ENCODE assay signal across 19 mouse cellular contexts in genomic region chr17:47622912-47623554, GRCm38 (mm10).
"Had no signal": no experiment of that assay in that cellular context is flagged by ENCODE, and none has a peak within 500 bp of the region (broad histone marks: within the 10 kb centered on the region; RNA-seq: fewer than 3 reads in every experiment).

No protein-coding gene starts in this region.

- H3K4me3 ChIP-seq: liver, embryonic 12.5 days; liver, embryonic 15.5 days; lung, embryonic 15.5 days; megakaryocyte, embryonic 14.5 days; midbrain, embryonic 10.5 days; midbrain, embryonic 13.5 days; myocyte; neural tube, embryonic 13.5 days had no signal

- DNase-seq: kidney, postnatal 14 days; kidney, postnatal 4 days; layer of hippocampus, adult 9-11 months; liver; lung, adult 18-20 months; lung, postnatal 10 days; lung, postnatal 36 days; retina, postnatal 1 day; right cerebral cortex, postnatal 25 days; thymus, adult 18-20 months; thymus, postnatal 36 days had no signal

- H3K27me3 ChIP-seq: liver, embryonic 12.5 days; liver, embryonic 15.5 days; lung, embryonic 15.5 days; megakaryocyte, embryonic 14.5 days; midbrain, embryonic 13.5 days; neural tube, embryonic 13.5 days had no signal

- H3K9me3 ChIP-seq: liver, embryonic 12.5 days; liver, embryonic 15.5 days; lung, embryonic 15.5 days; megakaryocyte, embryonic 14.5 days; midbrain, embryonic 13.5 days; neural tube, embryonic 13.5 days had no signal

- H3K27ac ChIP-seq: liver, embryonic 12.5 days; liver, embryonic 15.5 days; lung, embryonic 15.5 days; midbrain, embryonic 10.5 days; midbrain, embryonic 13.5 days; neural tube, embryonic 13.5 days had no signal
